Mouse (Mus musculus): ENCODE results near the gene Mrpl51.

The Mrpl51 gene

DNA sequence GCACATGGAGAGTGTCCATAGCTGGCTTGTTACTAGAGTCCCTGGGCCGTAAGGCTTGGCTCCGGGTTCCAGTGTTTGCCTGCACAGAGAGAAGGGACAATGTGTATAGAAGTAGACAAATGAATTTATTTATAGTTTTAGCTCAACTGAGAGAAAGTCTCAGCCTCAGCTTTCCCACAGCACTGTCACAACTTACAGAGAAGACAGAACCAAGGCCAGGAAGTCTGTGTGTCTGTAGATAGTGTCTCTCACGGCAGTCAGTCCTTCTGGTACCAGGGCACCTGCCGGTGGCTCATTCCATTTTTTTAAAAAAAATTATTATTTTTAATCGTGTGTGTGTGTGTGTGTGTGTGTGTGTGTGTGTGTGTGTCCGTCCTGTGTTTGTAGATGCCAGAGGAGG, 40.9 kb downstream of the Mrpl51 start:
- DNase-seq (ENCODE audit: extremely low spot score, low spot score) = no peak

GRCm38 (mm10) chr6:125233816-125234519, 42.4 kb downstream of the Mrpl51 start:
- no peak for DNase-seq (ENCODE audit: extremely low spot score, low spot score)

GRCm38 (mm10) chr6:125234520-125234828, 42.9 kb downstream of the Mrpl51 start:
- DNase-seq (ENCODE audit: extremely low spot score, low spot score) = no peak

DNA sequence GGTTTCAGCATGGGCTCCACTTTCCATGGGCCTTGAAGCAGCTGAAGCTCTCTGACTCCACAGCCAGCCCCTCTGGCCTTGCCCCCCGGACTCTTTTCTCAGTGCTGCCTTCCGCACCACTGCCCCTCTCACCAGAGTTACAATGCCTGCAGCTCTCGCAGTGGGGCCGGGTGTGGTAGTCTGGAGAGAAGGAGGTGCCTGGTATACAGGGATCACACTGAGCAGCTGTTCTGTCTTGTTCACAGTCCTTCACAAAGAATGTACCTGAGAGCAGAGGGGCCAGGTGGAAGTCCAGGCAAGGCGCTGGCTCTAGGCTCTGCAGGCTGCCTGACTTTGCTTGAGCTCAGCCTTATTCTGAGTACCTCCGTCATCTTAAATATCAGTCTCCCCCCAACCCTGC, 44.7 kb downstream of the Mrpl51 start:
- no peak for DNase-seq (ENCODE audit: extremely low spot score, low spot score)

DNA sequence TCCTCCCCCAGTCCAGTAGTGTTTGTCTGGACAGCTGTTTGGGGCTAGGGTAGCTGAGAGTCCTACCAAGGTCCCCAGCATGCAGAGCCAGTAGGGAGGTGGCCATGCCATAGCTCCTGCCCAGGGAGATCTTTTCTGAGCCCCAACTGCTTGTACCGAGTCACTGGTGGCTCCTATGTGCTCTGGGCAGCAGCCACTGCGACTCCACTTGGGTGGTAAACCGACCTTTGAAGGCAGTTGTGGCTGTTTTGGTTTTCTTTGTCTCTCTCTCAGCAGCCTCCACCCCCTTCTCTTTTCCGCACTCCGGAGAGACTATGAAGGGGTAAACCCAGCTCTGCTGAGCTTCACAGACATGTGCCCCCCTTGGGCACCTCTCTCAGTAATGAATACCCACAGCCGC, 45.2 kb downstream of the Mrpl51 start, which contains the start of gene Cd27:
TSS of gene Cd27 (minus strand) at position 229 of the 400 bp plus-strand sequence.
- DNase-seq (ENCODE audit: extremely low spot score, low spot score) = no peak

DNA sequence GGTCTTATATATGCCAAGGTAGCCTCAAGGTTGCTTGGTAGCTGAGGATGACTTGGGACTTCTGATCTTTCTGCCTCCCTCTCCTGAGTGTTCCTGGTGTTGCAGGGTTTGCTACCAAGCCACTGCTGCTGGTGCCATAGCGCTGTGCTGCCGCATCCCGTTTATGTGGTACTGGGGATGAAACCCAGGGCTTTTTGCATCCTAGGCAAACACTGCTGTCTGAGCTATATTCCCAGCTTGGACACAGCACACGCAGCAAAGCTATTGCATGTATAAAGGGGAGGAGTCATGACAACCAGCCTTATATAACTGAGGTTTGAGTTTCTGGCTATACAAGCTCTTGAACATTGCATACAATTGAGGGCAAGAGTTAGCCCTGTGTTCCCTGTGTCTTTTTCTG, 45.8 kb downstream of the Mrpl51 start:
- DNase-seq (ENCODE audit: extremely low spot score, low spot score) = no peak

GRCm38 (mm10) chr6:125238396-125238795, 46.8 kb downstream of the Mrpl51 start:
- DNase-seq (ENCODE audit: extremely low spot score, low spot score) = no peak

GRCm38 (mm10) chr6:125239547-125239946, 47.9 kb downstream of the Mrpl51 start:
- DNase-seq (ENCODE audit: extremely low spot score, low spot score) = no peak

- DNase-seq (ENCODE audit: extremely low spot score, low spot score) = no peak
Measured at GRCm38 (mm10) chr6:125240617-125241016, 49.0 kb downstream of the Mrpl51 start.

- no peak for DNase-seq (ENCODE audit: extremely low spot score, low spot score)
Measured at GRCm38 (mm10) chr6:125241566-125241965, 50.0 kb downstream of the Mrpl51 start.

DNA sequence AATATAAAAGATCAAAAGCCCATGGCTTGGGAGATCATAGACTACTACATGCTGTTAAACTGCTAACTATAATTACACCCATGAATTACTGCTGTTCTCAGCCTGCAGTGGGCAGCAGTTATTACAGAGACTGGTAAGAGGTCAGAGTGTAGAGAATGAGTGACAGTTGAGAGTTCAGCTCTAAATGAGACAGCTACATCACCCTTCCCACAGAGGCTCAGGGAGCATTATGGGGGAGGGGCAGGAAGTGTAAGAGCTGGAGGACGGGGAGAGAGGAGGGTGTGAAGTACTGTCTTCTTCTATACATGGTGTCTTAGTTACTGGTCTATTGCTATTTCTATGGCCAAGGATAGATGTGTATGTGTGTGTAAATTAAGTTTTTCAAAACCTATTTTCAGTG, 53.0 kb downstream of the Mrpl51 start:
- no peak for DNase-seq (ENCODE audit: extremely low spot score, low spot score)
